Comparison of ENCODE assay signal across 8 mouse cellular contexts in genomic region chr3:145950034-145950814, GRCm38 (mm10). TPM values are rescaled to one million over a fixed set of nuclear protein-coding genes. Genes with fewer than 3 reads are reported as not detected.
DNase-seq lines count a peak whose midpoint lies in the region; ATAC-seq and TF ChIP-seq lines count a peak whose summit lies in the region.

No protein-coding gene starts in this region.

- H3K27me3 ChIP-seq in intestine, embryonic 15.5 days (replicated peaks), result no peaks in the 10 kb centered on the region
- H3K27me3 ChIP-seq in midbrain, embryonic 10.5 days (ENCODE audit: low read depth, poor library complexity, severe bottlenecking), result peaks cover 26% of the 10 kb centered on the region
- H3K27me3 ChIP-seq in stomach, embryonic 16.5 days (ENCODE audit: control insufficient read depth, insufficient read depth, low read length), result no peaks in the 10 kb centered on the region

- H3K4me3 ChIP-seq in gastrocnemius, adult 2 months, result peak overlapping the region; percentile 7; the same call in 1 of the 2 replicates
- peak overlapping the region; percentile 16 for H3K4me3 ChIP-seq in intestine, embryonic 15.5 days (replicated peaks)
- peak overlapping the region; percentile 40 for H3K4me3 ChIP-seq in midbrain, embryonic 10.5 days
- H3K4me3 ChIP-seq in stomach, embryonic 16.5 days (replicated peaks; ENCODE audit: low read length), result 0 out of 2 replicates have a peak overlapping the region, but pooled peaks have one; percentile 16

- WGBS in intestine, embryonic 15.5 days, result 7% methylated on average over 15 of the region's 15 CpGs
- 7% methylated on average over 15 of the region's 15 CpGs for WGBS in midbrain, embryonic 10.5 days
- WGBS in stomach, embryonic 16.5 days, result 7% methylated on average over 15 of the region's 15 CpGs

- H3K27ac ChIP-seq in gastrocnemius, adult 2 months, result no peak overlapping the region
- H3K27ac ChIP-seq in intestine, embryonic 15.5 days, result no peak overlapping the region; the same call in 1 of the 2 replicates
- H3K27ac ChIP-seq in midbrain, embryonic 10.5 days (replicated peaks), result no peak overlapping the region; the same call in 1 of the 2 replicates
- no peak overlapping the region for H3K27ac ChIP-seq in stomach, embryonic 16.5 days (ENCODE audit: low read length)

- ATAC-seq in intestine, embryonic 15.5 days, result peak; percentile 74
- ATAC-seq in stomach, embryonic 16.5 days (ENCODE audit: insufficient read depth, low FRiP score), result peak; percentile 72; the same call in 1 of the 2 replicates

- H3K36me3 ChIP-seq in intestine, embryonic 15.5 days, result no peaks in the 10 kb centered on the region
- H3K36me3 ChIP-seq in midbrain, embryonic 10.5 days, result peaks cover 5% of the 10 kb centered on the region
- H3K36me3 ChIP-seq in stomach, embryonic 16.5 days (ENCODE audit: control insufficient read depth, insufficient read depth, low read length), result no peaks in the 10 kb centered on the region

- peak overlapping the region; percentile 57 for H3K4me2 ChIP-seq in intestine, embryonic 15.5 days (replicated peaks)
- H3K4me2 ChIP-seq in stomach, embryonic 16.5 days (ENCODE audit: low read depth, low read length), result peak overlapping the region; percentile 43

- TF ChIP-seq CTCF in gastrocnemius, adult 2 months (IDR thresholded peaks at IDR 0.05), result peak; percentile 59

- H3K9ac ChIP-seq in intestine, embryonic 15.5 days, result 0 out of 2 replicates have a peak overlapping the region, but pooled peaks have one; percentile 13
- H3K9ac ChIP-seq in stomach, embryonic 16.5 days (ENCODE audit: low read length), result peak overlapping the region; percentile 36

- peaks cover 5% of the 10 kb centered on the region for H3K4me1 ChIP-seq in intestine, embryonic 15.5 days (replicated peaks)
- H3K4me1 ChIP-seq in midbrain, embryonic 10.5 days, result peaks cover 7% of the 10 kb centered on the region
- H3K4me1 ChIP-seq in stomach, embryonic 16.5 days (ENCODE audit: control insufficient read depth, insufficient read depth, low read length), result no peaks in the 10 kb centered on the region

- no peaks in the 10 kb centered on the region for H3K9me3 ChIP-seq in intestine, embryonic 15.5 days
- no peaks in the 10 kb centered on the region for H3K9me3 ChIP-seq in midbrain, embryonic 10.5 days (replicated peaks)
- no peaks in the 10 kb centered on the region for H3K9me3 ChIP-seq in stomach, embryonic 16.5 days (replicated peaks; ENCODE audit: control insufficient read depth, low read length)

- peak; percentile 47 for DNase-seq in gastrocnemius, adult 2 months
- no peak for DNase-seq in gastrocnemius, adult 8-10 months (ENCODE audit: low spot score in 2 of 2)
- DNase-seq in cerebellum, postnatal 14 days, result peak; percentile 55 to 60
- DNase-seq in frontal cortex, postnatal 25 days (ENCODE audit: low spot score in 2 of 2), result peak; percentile 22 to 36
- peak; percentile 37 for DNase-seq in left cerebral cortex, postnatal 4 days
- DNase-seq in midbrain, embryonic 10.5 days (ENCODE audit: low spot score), result peak; percentile 60

- intact Hi-C loops in gastrocnemius, adult 2 months (cut with DNase I), result loop anchor here (5.0 kb wide), 1 partner anchor 107 kb away; no protein-coding TSS in a partner anchor
- intact Hi-C loops in left cerebral cortex, postnatal 4 days (cut with DNase I), result loop anchor here (5.0 to 10.0 kb wide), 2 partner anchors 155 to 227 kb away; partner anchors contain the start of gene Wdr63

RNA-seq across cellular contexts. Expression of gene 2410004B18Rik, which starts 12.4 kb away (rescaled TPM):
- 10 to 100 TPM; 18.2 to 19.6 TPM for total RNA-seq in gastrocnemius, adult 2 months (2021)
- total RNA-seq in gastrocnemius, adult 8-10 months (2022), result 10 to 100 TPM; 17.1 to 23.1 (median 19.4) TPM
- polyA plus RNA-seq in intestine, embryonic 15.5 days (2015; fragmentation: Nextera tagmentation; extraction: Ambion mirVana), result 48.9 and 55.7 TPM in 2 replicates
- 10 to 100 TPM; 51.5 to 56.8 TPM for total RNA-seq in left cerebral cortex, postnatal 4 days (2021)
- 50.6 and 51.1 TPM in 2 replicates for polyA plus RNA-seq in midbrain, embryonic 10.5 days (2016; fragmentation: Nextera tagmentation; extraction: Ambion mirVana)
- polyA plus RNA-seq in stomach, embryonic 16.5 days (2015; fragmentation: Nextera tagmentation; extraction: Ambion mirVana), result 31.7 and 41.2 TPM in 2 replicates

RNA-seq across cellular contexts. Expression of gene Bcl10, which starts 27.6 kb away (rescaled TPM):
- total RNA-seq in gastrocnemius, adult 2 months (2021), result 1 to 10 TPM; 9.6 to 9.8 TPM
- total RNA-seq in gastrocnemius, adult 8-10 months (2022), result 10 to 100 TPM in 2 of 4 experiments, 1 to 10 TPM in 2; 9.0 to 11.2 (median 9.9) TPM
- 48.6 and 51.1 TPM in 2 replicates for polyA plus RNA-seq in intestine, embryonic 15.5 days (2015; fragmentation: Nextera tagmentation; extraction: Ambion mirVana)
- total RNA-seq in left cerebral cortex, postnatal 4 days (2021), result 10 to 100 TPM; 18.3 to 19.4 TPM
- 43.9 and 44.3 TPM in 2 replicates for polyA plus RNA-seq in midbrain, embryonic 10.5 days (2016; fragmentation: Nextera tagmentation; extraction: Ambion mirVana)
- 50.3 and 52.1 TPM in 2 replicates for polyA plus RNA-seq in stomach, embryonic 16.5 days (2015; fragmentation: Nextera tagmentation; extraction: Ambion mirVana)

RNA-seq across cellular contexts. Expression of gene Syde2, which starts 37.4 kb away (rescaled TPM):
- 1 to 10 TPM in 1 of 2 experiments, under 1 TPM in 1; 0.97 to 1.1 TPM for total RNA-seq in gastrocnemius, adult 2 months (2021)
- total RNA-seq in gastrocnemius, adult 8-10 months (2022), result 1 to 10 TPM in 1 of 4 experiments, under 1 TPM in 3; 0.56 to 1.2 (median 0.82) TPM
- 1.9 and 2.4 TPM in 2 replicates for polyA plus RNA-seq in intestine, embryonic 15.5 days (2015; fragmentation: Nextera tagmentation; extraction: Ambion mirVana)
- total RNA-seq in left cerebral cortex, postnatal 4 days (2021), result 1 to 10 TPM; 4.4 to 5.3 TPM
- 0.53 and 0.95 TPM in 2 replicates for polyA plus RNA-seq in midbrain, embryonic 10.5 days (2016; fragmentation: Nextera tagmentation; extraction: Ambion mirVana)
- polyA plus RNA-seq in stomach, embryonic 16.5 days (2015; fragmentation: Nextera tagmentation; extraction: Ambion mirVana), result 1.6 and 1.9 TPM in 2 replicates

Comparison
In these comparisons a context has a peak if more than half of its experiments do, and no peak if none do; other contexts are left out.
1. DNase-seq: peak in gastrocnemius, adult 2 months (single experiment), cerebellum, postnatal 14 days (2 of 2), frontal cortex, postnatal 25 days (2 of 2), left cerebral cortex, postnatal 4 days (single experiment) and midbrain, embryonic 10.5 days (single experiment); none in gastrocnemius, adult 8-10 months (0 of 2).
2. Peak in every context shown above with its lines, with median percentiles within 50 percentile points of each other: H3K4me3 ChIP-seq.